Mouse (Mus musculus) cortical plate, adult 2 months (tissue): ENCODE data around the gene Hcar2.

Experiments used
- CTCF ChIP-seq: fragments of 200-500 bp; IDR thresholded peaks from 2 replicates; pipeline ENCODE4 v1.5.1; 2011; ENCODE audit warnings: mild to moderate bottlenecking, control low read depth, low read length; ENCODE audit not compliant: insufficient read depth; ENCODE audit errors: extremely low read depth
- POLR2A ChIP-seq: fragments of 200-500 bp; IDR thresholded peaks from 2 replicates; pipeline ENCODE4 v1.6.1; 2011; ENCODE audit warnings: mild to moderate bottlenecking, low read length, control low read depth; ENCODE audit not compliant: insufficient read depth; ENCODE audit errors: extremely low read depth

GRCm38 (mm10) chr5:123890312-123890711 is 25.0 kb upstream of the Hcar2 start:
- TF ChIP-seq POLR2A (no peak), CTCF (no peak)
